Mouse (Mus musculus): ENCODE data around the gene Ddx52.

DNA sequence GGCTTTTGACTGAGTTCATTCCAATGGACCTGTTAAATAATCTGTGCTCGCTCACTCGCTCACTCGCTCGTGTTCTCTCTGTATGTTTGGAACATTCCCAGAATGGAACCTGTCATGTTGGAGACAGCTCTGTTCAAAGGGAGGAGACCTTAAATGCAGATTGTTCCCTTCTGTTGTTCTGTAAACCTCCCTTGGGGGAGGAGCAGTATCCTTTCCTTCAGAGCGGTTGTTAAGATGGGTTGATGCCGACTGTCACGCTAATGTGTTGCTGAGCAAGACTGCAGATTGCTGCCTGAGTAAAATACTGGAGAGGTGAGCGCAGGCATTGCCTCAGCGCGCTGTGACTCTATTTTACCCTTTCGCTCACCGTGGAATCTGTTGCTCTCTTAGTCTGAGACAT, 69.2 kb downstream of the Ddx52 start:
- TF ChIP-seq POLR2A (IDR thresholded peaks at IDR 0.05; ENCODE audit: borderline replicate concordance, extremely low read depth, insufficient read depth, insufficient read length, poor library complexity, severe bottlenecking) (no peak), CTCF (IDR thresholded peaks at IDR 0.05; ENCODE audit: borderline replicate concordance, extremely low read depth, insufficient read depth, insufficient read length) (no peak)
